Mouse (Mus musculus) heart, embryonic 14.5 days (tissue): ENCODE measurements around the gene Ryk. TPM values are rescaled to one million over a fixed set of nuclear protein-coding genes. Genes with fewer than 3 reads are reported as not detected.

Source experiments
- ATAC-seq: fragments of 200-750 bp; cut with Nextera tagmentation; 2 replicates; pipeline ENCODE4 v1.8.0; 2017; ENCODE audit warnings: low read depth, moderate TSS enrichment; ENCODE audit not compliant: insufficient number of reproducible peaks, insufficient read depth, low FRiP score
- H3K27ac ChIP-seq, 2 experiments: fragments of 200-500 bp in 1 of 2; fragments of 300-500 bp in 1 of 2; sonication (generic) in 1 of 2; replicated peaks in 1 of 2; 2 replicates each; pipeline ENCODE4 v1.5.1; 2012 to 2014; ENCODE audit warnings: low read depth in 2 of 2, low read length in 2 of 2, control low read depth in 1 of 2, mild to moderate bottlenecking in 1 of 2, mixed read lengths in 1 of 2; ENCODE audit not compliant: control insufficient read depth in 1 of 2, insufficient read depth in 1 of 2
- H3K27me3 ChIP-seq: fragments of 300-500 bp; sonication (generic); 2 replicates; pipeline ENCODE4 v1.6.1; 2014; ENCODE audit warnings: mild to moderate bottlenecking, low read length, control low read depth; ENCODE audit not compliant: control insufficient read depth, insufficient read depth
- H3K36me3 ChIP-seq: fragments of 300-500 bp; sonication (generic); 2 replicates; pipeline ENCODE4 v1.6.1; 2014; ENCODE audit warnings: mild to moderate bottlenecking, control low read depth, low read length, mixed read lengths; ENCODE audit not compliant: control insufficient read depth, insufficient read depth
- H3K4me1 ChIP-seq, 2 experiments: fragments of 200-500 bp in 1 of 2; fragments of 300-500 bp in 1 of 2; sonication (generic) in 1 of 2; 2 replicates each; pipeline ENCODE4 v1.6.1; 2012 to 2014; ENCODE audit warnings: low read length in 2 of 2, control low read depth in 1 of 2, mixed read lengths in 1 of 2; ENCODE audit not compliant: control insufficient read depth in 2 of 2, insufficient read depth in 2 of 2
- H3K4me2 ChIP-seq: fragments of 300-500 bp; sonication (generic); 2 replicates; pipeline ENCODE4 v1.6.1; 2014; ENCODE audit warnings: mild to moderate bottlenecking, low read length
- H3K4me3 ChIP-seq, 2 experiments: fragments of 200-500 bp in 1 of 2; fragments of 300-500 bp in 1 of 2; sonication (generic) in 1 of 2; 2 replicates each; pipeline ENCODE4 v1.5.1; 2012 to 2014; ENCODE audit warnings: low read length in 2 of 2, mild to moderate bottlenecking in 2 of 2, control low read depth in 1 of 2, low read depth in 1 of 2, moderate library complexity in 1 of 2; ENCODE audit not compliant: control insufficient read depth in 1 of 2, insufficient read depth in 1 of 2
- H3K9ac ChIP-seq: fragments of 300-500 bp; sonication (generic); 2 replicates; pipeline ENCODE4 v1.6.1; 2014; ENCODE audit warnings: mild to moderate bottlenecking, low read length
- H3K9me3 ChIP-seq: fragments of 300-500 bp; sonication (generic); 2 replicates; pipeline ENCODE4 v1.6.1; 2016; ENCODE audit warnings: low read length, control low read depth; ENCODE audit not compliant: control insufficient read depth
- WGBS: fragments of 180-500 bp; shearing (Covaris S2); extraction: QIAGEN DNeasy Blood & Tissue Kit; methylation state at CpG from one replicate; pipeline ENCODE4 v1.1.7; 2014; 5-methylcytosine and 5-hydroxymethylcytosine counted together
- polyA plus RNA-seq: library from polyadenylated mRNA; unstranded; fragments of >200 nt; fragmentation: Nextera tagmentation; extraction: Ambion mirVana; gene quantifications from 2 replicates; pipeline ENCODE4 v1.2.1, GENCODE M21; 2014

The Ryk gene
- polyA plus RNA-seq, 1 experiment from 2014 or later = 28.3 TPM

DNA sequence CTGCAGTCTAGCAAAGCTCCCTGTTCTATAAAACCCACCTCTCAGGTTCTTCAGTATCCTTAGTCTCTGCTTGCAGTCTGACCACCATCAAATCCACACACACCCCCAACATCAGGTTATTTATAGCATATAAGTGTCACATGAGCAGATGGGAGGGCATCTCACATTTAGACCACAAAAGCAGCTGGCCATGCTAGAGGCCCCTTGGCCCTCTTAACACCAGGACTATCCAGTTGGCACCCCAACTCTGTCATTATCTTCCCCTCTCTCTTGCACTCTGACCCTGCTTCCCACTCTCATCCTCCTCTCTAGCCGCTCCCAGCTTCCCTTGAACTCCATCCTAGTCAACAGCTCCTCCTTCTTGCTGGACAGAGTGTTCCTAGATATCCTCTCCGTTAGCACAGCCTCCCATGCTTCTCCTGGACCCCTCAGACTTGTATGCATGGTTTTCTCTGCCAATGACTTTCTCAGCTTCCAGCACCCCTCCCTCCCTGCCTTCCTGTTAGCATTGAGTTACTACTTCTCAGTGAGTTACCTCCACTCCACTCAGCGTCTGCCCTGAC lies 80.7 kb downstream of the Ryk start:
- Histone ChIP-seq H3K9ac (no peak overlapping the region), H3K9me3 (no peaks in the 10 kb centered on the region), H3K4me3 (no peak overlapping the region), H3K27me3 (no peaks in the 10 kb centered on the region), H3K27ac (peak overlapping the region in 1 of 2 experiments; percentile 68; a peak in 2 of 4 replicates), H3K4me1 (peaks cover 12 to 28% of the 10 kb centered on the region in 2 experiments), H3K36me3 (peaks cover 11% of the 10 kb centered on the region), H3K4me2 (no peak overlapping the region)
- ATAC-seq = no peak
- WGBS = 52% methylated on average over 3 of the region's 3 CpGs

DNA sequence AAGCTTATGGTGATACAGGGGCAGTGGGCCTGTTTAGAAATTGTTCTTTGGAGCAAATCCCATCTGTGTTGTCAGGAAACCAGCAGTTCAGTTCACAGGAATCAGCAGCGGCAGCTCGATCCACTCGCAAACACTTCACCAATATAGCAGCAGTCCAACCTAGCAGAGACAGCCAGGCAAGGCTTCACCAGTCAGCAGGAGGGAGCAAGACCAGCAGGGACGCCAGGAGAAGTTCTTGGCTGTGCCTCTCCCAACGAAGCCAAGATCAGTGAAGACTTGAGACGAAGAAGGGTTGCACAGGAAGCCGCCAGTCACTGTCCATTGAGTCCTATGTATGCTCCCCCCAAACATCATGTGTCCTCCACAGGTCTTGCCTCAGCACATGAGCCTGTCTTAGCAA lies 81.4 kb downstream of the Ryk start:
- no peak overlapping the region for H3K4me2 ChIP-seq
- 73% methylated on average over 7 of the region's 7 CpGs for WGBS
- H3K36me3 ChIP-seq = peaks cover 5% of the 10 kb centered on the region
- H3K9me3 ChIP-seq = no peaks in the 10 kb centered on the region
- H3K9ac ChIP-seq = no peak overlapping the region
- no peak overlapping the region for H3K4me3 ChIP-seq
- no peak for ATAC-seq
- peaks cover 12 to 28% of the 10 kb centered on the region in 2 experiments for H3K4me1 ChIP-seq
- 0 out of 4 replicates have a peak overlapping the region, but pooled peaks of 1 of the 2 experiments have one; percentile 68 for H3K27ac ChIP-seq
- H3K27me3 ChIP-seq = no peaks in the 10 kb centered on the region

DNA sequence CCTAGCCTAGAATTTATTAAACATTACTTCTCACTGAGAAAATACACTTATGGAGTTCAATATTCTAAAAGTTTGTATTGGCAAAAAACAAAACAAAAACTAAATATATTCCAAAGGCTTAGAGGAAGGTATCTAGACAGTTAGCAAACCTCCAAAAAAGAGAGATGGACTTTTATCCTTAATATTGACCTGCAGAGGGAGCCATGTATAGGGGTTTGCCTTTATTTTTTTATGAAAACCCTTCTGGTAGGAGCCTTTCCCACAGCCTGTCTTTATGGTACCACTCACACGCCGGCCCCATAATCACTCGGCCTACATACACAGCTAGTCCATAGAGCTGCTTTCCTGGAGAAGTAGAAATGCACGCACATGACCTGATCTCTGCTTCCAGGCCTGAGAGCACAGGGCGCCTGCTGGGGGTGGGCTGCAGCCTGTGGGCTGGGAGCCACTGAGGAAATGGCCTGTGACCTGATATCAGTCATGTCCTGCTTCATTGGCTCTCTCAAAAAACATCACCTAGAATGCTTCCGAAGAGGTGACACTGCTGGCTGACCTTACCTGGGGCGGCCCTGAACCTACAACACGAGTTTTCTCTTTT lies 82.9 kb downstream of the Ryk start:
- Histone ChIP-seq H3K27me3 (no peaks in the 10 kb centered on the region), H3K36me3 (no peaks in the 10 kb centered on the region), H3K4me3 (no peak overlapping the region), H3K27ac (no peak overlapping the region), H3K9me3 (no peaks in the 10 kb centered on the region), H3K4me2 (no peak overlapping the region), H3K4me1 (peaks cover 12 to 28% of the 10 kb centered on the region in 2 experiments), H3K9ac (no peak overlapping the region)
- 72% methylated on average over 8 of the region's 8 CpGs for WGBS
- no peak for ATAC-seq

DNA sequence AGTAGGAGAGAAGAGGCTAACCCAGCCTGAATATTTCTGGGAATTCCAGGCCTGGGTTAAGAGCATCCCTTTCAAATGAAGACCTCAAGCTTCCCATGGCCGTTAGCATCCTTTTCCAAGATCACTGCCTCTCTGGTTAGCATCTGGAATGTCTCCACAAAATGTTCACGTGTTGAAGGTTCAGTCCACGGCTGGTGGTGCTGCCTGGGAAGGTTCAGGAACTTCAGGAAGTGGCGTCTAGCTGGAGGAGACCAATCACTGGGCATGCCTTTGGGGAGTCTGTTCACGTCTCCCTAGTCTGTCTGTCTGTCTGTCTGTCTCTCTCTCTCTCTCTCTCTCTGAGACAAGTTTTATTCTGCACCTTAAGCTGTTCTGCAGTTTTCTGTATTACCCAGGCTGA lies 84.8 kb downstream of the Ryk start:
- H3K9me3 ChIP-seq = no peaks in the 10 kb centered on the region
- no peak overlapping the region for H3K9ac ChIP-seq
- H3K27ac ChIP-seq = no peak overlapping the region
- WGBS = 38% methylated on average over 5 of the region's 5 CpGs
- no peaks in the 10 kb centered on the region for H3K27me3 ChIP-seq
- peaks cover 21 to 29% of the 10 kb centered on the region in 2 experiments for H3K4me1 ChIP-seq
- no peak overlapping the region for H3K4me3 ChIP-seq
- no peaks in the 10 kb centered on the region for H3K36me3 ChIP-seq
- H3K4me2 ChIP-seq = no peak overlapping the region
- ATAC-seq = no peak

DNA sequence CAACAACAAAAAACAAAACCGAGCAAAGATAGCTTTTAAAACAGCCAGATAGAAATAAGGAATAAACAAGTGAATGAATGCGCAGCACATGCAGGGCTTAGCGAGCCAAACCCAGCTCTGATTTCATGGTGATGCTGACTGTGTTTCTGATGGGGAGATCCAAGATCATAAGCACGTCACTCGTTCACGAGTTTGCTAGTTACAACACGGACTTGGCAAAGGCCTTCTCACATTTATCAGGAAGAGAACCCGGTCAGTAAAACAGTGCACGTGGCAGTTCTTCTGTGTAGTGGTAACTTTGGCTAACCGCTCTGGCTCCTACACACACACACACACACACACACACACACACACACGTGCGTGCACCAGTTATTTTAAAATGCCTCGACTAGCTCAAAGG lies 87.1 kb downstream of the Ryk start:
- H3K27ac ChIP-seq = no peak overlapping the region
- no peaks in the 10 kb centered on the region for H3K9me3 ChIP-seq
- H3K4me3 ChIP-seq = no peak overlapping the region
- no peak overlapping the region for H3K4me2 ChIP-seq
- WGBS = 83% methylated on average over 13 of the region's 13 CpGs
- no peaks in the 10 kb centered on the region for H3K27me3 ChIP-seq
- no peak overlapping the region for H3K9ac ChIP-seq
- no peak for ATAC-seq
- H3K36me3 ChIP-seq = no peaks in the 10 kb centered on the region
- H3K4me1 ChIP-seq = peaks cover 17 to 18% of the 10 kb centered on the region in 2 experiments

DNA sequence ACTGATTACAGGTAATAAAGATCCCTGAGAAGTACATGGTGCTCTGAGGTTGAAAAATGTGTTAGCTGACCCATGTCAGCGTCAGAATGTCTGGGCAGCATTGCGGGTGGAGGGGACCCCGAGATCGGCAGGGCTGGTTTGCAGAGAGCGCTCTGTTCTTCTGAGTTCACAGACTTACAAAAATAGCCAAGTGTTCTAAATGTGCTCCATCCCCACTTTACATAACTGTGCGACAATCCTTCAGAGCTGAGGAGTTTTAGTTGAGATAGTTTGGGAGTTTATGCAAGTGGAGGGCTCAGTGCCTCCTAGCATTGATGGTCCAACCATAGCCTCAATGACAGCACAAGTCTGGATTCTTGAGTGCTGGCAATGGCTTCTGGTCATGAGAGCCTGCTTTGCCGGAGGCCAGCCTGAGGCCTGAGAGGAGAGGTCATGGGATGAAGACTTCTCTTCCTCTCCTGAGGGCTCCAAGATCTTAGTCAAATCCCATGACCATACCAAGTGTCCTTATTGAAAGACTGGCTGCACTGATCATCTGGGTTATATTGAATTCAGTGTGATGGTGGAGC lies 88.2 kb downstream of the Ryk start:
- no peak for ATAC-seq
- Histone ChIP-seq H3K27ac (no peak overlapping the region), H3K9ac (no peak overlapping the region), H3K4me3 (no peak overlapping the region), H3K4me1 (peaks cover 17 to 18% of the 10 kb centered on the region in 2 experiments), H3K9me3 (no peaks in the 10 kb centered on the region), H3K27me3 (no peaks in the 10 kb centered on the region), H3K36me3 (no peaks in the 10 kb centered on the region), H3K4me2 (no peak overlapping the region)
- WGBS = 80% methylated on average over 7 of the region's 7 CpGs

DNA sequence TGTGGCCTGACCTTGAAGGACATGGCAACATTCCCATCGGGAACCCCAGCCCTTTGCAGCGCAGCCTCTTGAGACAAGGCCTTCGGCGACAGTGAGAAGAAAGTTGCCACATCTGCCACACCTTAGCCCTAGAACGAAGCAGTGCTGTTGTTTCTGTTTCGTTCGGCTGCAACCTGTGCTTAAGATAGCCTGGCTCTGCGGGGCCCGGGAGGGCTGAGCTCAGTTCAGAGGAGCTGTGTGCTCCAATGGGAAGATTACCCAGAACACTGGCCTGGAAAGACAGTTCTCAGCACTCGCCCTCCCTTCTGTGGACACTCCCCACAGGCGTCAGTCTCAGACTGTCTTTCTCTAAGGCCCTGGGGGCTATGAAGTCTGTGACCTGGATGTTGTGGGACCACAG lies 89.1 kb downstream of the Ryk start:
- no peak overlapping the region for H3K4me3 ChIP-seq
- H3K4me2 ChIP-seq = peak overlapping the region; percentile 1; the same call in 1 of the 2 replicates
- peak overlapping the region; percentile 16; the same call in 1 of the 2 replicates for H3K9ac ChIP-seq
- 0 out of 2 replicates have a peak, but pooled peaks have one; percentile 8 for ATAC-seq
- H3K27me3 ChIP-seq = no peaks in the 10 kb centered on the region
- peaks cover 17 to 18% of the 10 kb centered on the region in 2 experiments for H3K4me1 ChIP-seq
- no peak overlapping the region for H3K27ac ChIP-seq
- H3K36me3 ChIP-seq = no peaks in the 10 kb centered on the region
- WGBS = 46% methylated on average over 11 of the region's 11 CpGs
- H3K9me3 ChIP-seq = no peaks in the 10 kb centered on the region
